Mouse (Mus musculus) midbrain, embryonic 15.5 days (tissue): ENCODE data around the gene Slc30a6. TPM values are rescaled to one million over a fixed set of nuclear protein-coding genes. Genes with fewer than 3 reads are reported as not detected.

Experiments used
- ATAC-seq: fragments of 200-750 bp; cut with Nextera tagmentation; replicated peaks from 2 replicates; pipeline ENCODE4 v1.8.0; 2017; ENCODE audit warnings: moderate TSS enrichment
- H3K27ac ChIP-seq: fragments of 300-500 bp; sonication (generic); 2 replicates; pipeline ENCODE4 v1.5.1; 2015; ENCODE audit warnings: mild to moderate bottlenecking, inconsistent platforms
- H3K27me3 ChIP-seq: fragments of 300-500 bp; sonication (generic); replicated peaks from 2 replicates; pipeline ENCODE4 v1.6.1; 2015; ENCODE audit warnings: inconsistent platforms
- H3K36me3 ChIP-seq: fragments of 300-500 bp; sonication (generic); replicated peaks from 2 replicates; pipeline ENCODE4 v1.6.1; 2015; ENCODE audit warnings: inconsistent platforms
- H3K4me1 ChIP-seq: fragments of 300-500 bp; sonication (generic); 2 replicates; pipeline ENCODE4 v1.6.1; 2015; ENCODE audit warnings: inconsistent platforms
- H3K4me2 ChIP-seq: fragments of 300-500 bp; sonication (generic); 2 replicates; pipeline ENCODE4 v1.6.1; 2015; ENCODE audit warnings: inconsistent platforms, mild to moderate bottlenecking, moderate library complexity
- H3K4me3 ChIP-seq: fragments of 300-500 bp; sonication (generic); 2 replicates; pipeline ENCODE4 v1.5.1; 2015; ENCODE audit warnings: mild to moderate bottlenecking, inconsistent platforms
- H3K9ac ChIP-seq: fragments of 300-500 bp; sonication (generic); 2 replicates; pipeline ENCODE4 v1.6.1; 2015; ENCODE audit warnings: mild to moderate bottlenecking, inconsistent platforms
- H3K9me3 ChIP-seq: fragments of 300-500 bp; sonication (generic); 2 replicates; pipeline ENCODE4 v1.6.1; 2016; ENCODE audit warnings: inconsistent platforms
- WGBS: fragments of 180-500 bp; shearing (Covaris S2); methylation state at CpG from one replicate; pipeline ENCODE4 v1.1.7; 2015; ENCODE audit warnings: mixed read lengths; 5-methylcytosine and 5-hydroxymethylcytosine counted together
- polyA plus RNA-seq: library from polyadenylated mRNA; unstranded; fragments of >200 nt; fragmentation: Nextera tagmentation; extraction: Ambion mirVana; gene quantifications from 2 replicates; pipeline ENCODE4 v1.2.1, GENCODE M21; 2015

Gene Slc30a6
- 32.3 and 33.0 TPM in 2 replicates for polyA plus RNA-seq

DNA sequence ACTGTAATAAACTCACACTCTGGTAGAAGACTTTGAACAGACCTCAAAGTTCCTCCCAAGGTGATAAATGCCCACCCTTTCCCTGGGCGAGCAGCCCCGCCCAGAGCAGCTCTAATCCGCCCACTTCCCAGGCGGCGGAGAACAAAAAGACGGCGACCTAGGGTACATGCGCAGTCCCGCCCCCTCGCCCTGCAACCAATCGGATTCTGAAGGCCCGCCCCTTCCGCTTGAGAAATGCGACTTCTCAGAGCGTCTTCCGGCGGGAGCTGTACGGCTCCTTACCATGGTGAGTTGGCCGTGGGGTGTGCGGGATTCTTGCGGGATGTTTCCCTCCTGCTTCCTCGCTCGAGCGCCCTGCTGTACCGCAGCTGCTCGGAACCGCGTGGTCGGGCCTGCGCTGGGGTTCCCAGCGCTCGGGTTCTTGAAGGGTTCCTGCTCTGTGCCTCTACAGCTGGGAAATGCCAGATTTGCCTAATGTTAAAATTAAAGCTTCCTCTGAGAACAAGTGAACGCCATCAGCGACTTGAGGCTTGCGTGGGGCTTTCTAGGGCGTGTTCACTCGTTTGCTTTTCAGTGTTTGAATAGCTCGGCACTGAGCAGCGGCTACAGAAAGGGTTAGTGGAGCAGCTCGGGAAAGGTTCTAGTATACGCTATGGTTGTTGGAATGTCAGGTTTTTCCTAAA lies at the start of gene Slc30a6:
TSS of gene Slc30a6 (plus strand) at position 226 of the 683 bp plus-strand sequence.
- Histone ChIP-seq H3K4me2 (peak within 1 kb of the TSS; percentile 64), H3K27me3 (no peaks in the 10 kb centered on the region), H3K4me3 (peak within 1 kb of the TSS; percentile 69), H3K4me1 (peaks cover 13% of the 10 kb centered on the region), H3K36me3 (no peaks in the 10 kb centered on the region), H3K9ac (peak within 1 kb of the TSS; percentile 88), H3K9me3 (no peaks in the 10 kb centered on the region), H3K27ac (peak within 1 kb of the TSS; percentile 88)
- WGBS: under 1% methylated on average over 41 of the region's 41 CpGs
- peak; percentile 100 for ATAC-seq

DNA sequence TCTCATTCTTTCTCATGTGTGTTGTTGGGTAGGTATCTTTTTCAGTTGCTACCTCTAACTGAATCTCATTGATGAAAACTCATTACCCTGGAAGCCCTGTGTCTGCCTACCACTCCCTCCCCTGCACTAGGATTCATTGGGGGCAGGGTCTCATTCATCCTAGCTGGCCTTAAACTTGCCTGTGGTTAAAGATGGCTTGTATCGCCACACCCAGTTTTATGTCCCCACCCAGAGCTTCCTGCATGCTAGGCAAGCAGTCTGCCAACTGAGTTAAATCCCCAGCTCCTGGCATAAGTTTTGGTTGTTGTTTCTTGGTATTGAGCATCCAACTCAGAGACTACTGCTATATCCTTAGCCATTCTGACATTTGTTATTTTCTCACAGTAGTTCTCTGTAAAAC lies 31.8 kb upstream of the Slc30a6 start:
- Histone ChIP-seq H3K36me3 (peaks cover 11% of the 10 kb centered on the region; the same call in 1 of the 2 replicates), H3K9ac (no peak overlapping the region), H3K27ac (no peak overlapping the region), H3K4me1 (no peaks in the 10 kb centered on the region), H3K9me3 (no peaks in the 10 kb centered on the region), H3K27me3 (no peaks in the 10 kb centered on the region), H3K4me3 (no peak overlapping the region), H3K4me2 (no peak overlapping the region)
- no peak for ATAC-seq
- 87% methylated on average over 1 of the region's 1 CpGs for WGBS

DNA sequence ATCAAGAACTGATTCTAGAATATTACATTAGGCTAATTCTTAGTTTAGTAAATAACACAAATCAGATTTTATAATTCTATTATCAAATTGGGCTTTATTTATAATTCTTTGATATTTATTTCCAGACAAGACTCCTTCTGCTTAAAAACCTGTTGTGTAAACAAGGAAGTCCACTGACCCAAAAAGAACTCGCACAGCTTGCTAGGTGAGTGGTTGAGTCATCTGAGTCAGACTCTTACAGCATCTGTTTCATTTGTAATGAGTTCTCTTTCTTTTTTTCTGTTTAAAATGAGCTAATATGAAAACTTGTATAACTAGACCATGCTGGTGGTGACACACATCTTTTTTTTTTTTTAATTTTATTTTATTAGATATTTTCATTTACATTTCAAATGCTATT lies 18.5 kb upstream of the Slc30a6 start:
- Histone ChIP-seq H3K27ac (no peak overlapping the region), H3K4me2 (no peak overlapping the region), H3K9me3 (no peaks in the 10 kb centered on the region), H3K4me3 (no peak overlapping the region), H3K36me3 (peaks cover 61% of the 10 kb centered on the region), H3K9ac (no peak overlapping the region), H3K27me3 (no peaks in the 10 kb centered on the region), H3K4me1 (no peaks in the 10 kb centered on the region)
- no peak for ATAC-seq
- WGBS: 96% methylated on average over 1 of the region's 1 CpGs

DNA sequence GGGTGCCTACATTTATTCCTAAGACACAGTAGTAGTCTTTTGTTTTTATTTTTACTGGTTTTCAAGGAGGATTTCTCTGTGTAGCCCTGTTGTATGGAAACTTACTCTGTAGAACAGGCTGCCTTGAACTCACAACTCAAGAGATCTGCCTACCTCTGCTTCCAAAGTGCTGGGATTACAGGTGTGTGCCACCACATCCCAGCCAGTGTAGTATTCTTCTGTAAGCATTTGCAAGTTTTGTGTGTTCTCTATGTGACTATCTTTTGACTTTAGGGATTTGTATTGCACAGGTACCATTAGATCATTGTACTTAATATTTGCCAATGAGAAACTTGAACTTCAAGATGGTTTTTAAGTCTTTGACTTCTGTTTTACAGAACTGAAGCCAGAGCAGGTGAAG lies 8.8 kb upstream of the Slc30a6 start:
- peaks cover 56% of the 10 kb centered on the region for H3K36me3 ChIP-seq
- no peak overlapping the region for H3K4me2 ChIP-seq
- ATAC-seq: no peak
- H3K27me3 ChIP-seq: no peaks in the 10 kb centered on the region
- H3K4me1 ChIP-seq: no peaks in the 10 kb centered on the region
- no peaks in the 10 kb centered on the region for H3K9me3 ChIP-seq
- H3K27ac ChIP-seq: no peak overlapping the region
- H3K9ac ChIP-seq: no peak overlapping the region
- H3K4me3 ChIP-seq: no peak overlapping the region

DNA sequence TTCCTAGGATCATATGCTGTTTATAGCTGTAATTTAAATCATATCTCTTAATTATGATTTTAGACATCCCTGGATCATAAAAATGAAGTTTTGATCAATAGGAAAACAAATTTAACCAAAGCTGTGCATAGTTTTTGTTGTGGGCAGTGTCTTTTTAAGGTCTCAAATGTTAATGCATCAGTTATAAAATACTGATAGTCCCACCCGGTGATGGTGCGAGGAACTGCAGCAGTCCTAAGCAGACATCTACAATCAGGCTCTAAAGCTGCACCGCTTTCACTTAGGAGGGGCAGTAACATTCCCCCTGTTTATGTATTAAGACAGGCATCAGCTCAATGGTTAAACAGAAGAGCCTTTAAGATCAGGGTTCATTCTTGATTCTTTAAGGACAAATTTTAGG lies 5.6 kb upstream of the Slc30a6 start:
- Histone ChIP-seq H3K36me3 (peaks cover 29% of the 10 kb centered on the region), H3K27me3 (no peaks in the 10 kb centered on the region), H3K4me1 (0 out of 2 replicates have a peak, but pooled peaks cover 3% of the 10 kb centered on the region), H3K4me2 (no peak overlapping the region), H3K9ac (no peak overlapping the region), H3K9me3 (no peaks in the 10 kb centered on the region), H3K27ac (no peak overlapping the region), H3K4me3 (no peak overlapping the region)
- WGBS: 84% methylated on average over 3 of the region's 3 CpGs
- ATAC-seq: no peak

DNA sequence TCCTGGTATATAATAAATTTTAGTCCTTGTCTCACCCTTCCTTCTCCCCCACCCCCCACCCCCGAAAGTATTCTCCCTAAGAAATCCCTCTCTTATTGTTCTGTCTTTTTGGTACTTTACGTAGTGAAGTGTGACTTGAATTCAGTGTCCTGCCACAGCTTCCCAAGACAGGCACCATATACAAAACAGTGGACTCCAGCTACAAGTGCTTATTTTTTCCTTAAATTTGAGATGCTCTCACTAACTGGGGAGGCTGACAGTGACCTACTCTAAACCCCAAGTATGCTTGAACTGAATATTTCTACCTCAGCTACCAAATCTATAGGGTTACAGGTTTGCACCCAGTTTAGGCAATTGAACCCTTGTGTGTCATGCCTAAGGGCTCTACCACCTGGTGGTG lies 1.0 kb upstream of the Slc30a6 start:
- Histone ChIP-seq H3K4me1 (peaks cover 13% of the 10 kb centered on the region), H3K27me3 (no peaks in the 10 kb centered on the region), H3K4me2 (peak overlapping the region; percentile 64), H3K36me3 (no peaks in the 10 kb centered on the region; the same call in 1 of the 2 replicates), H3K9me3 (no peaks in the 10 kb centered on the region), H3K27ac (no peak overlapping the region), H3K4me3 (peak overlapping the region; percentile 69; the same call in 1 of the 2 replicates), H3K9ac (no peak overlapping the region)
- WGBS: 77% methylated on average over 2 of the region's 2 CpGs
- no peak for ATAC-seq

DNA sequence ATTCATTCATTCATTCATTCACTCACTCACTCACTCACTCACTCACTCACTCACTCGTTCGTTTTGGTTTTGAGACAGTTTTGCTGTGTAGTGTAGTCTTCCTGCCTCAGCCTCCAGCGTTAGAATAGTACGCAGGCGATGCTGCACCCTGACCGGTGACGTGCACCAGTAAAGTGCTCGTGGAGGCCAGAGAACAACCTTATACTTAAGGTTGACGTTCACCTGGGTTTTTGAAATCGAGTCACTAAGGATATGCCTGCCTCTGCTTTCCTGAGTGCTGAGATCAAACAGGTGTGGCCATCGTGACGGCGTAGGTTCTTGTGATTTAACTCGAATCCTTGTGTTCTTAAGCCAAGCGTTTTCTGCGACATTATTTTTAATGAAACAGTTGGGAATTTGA lies 553 bp upstream of the Slc30a6 start:
- H3K27me3 ChIP-seq: no peaks in the 10 kb centered on the region
- peak overlapping the region; percentile 55 for H3K27ac ChIP-seq
- ATAC-seq: peak; percentile 62
- peaks cover 13% of the 10 kb centered on the region for H3K4me1 ChIP-seq
- no peaks in the 10 kb centered on the region for H3K9me3 ChIP-seq
- peak overlapping the region; percentile 69 for H3K4me3 ChIP-seq
- H3K9ac ChIP-seq: peak overlapping the region; percentile 35; the same call in 1 of the 2 replicates
- no peaks in the 10 kb centered on the region; the same call in 1 of the 2 replicates for H3K36me3 ChIP-seq
- WGBS: 34% methylated on average over 16 of the region's 16 CpGs
- H3K4me2 ChIP-seq: peak overlapping the region; percentile 64

DNA sequence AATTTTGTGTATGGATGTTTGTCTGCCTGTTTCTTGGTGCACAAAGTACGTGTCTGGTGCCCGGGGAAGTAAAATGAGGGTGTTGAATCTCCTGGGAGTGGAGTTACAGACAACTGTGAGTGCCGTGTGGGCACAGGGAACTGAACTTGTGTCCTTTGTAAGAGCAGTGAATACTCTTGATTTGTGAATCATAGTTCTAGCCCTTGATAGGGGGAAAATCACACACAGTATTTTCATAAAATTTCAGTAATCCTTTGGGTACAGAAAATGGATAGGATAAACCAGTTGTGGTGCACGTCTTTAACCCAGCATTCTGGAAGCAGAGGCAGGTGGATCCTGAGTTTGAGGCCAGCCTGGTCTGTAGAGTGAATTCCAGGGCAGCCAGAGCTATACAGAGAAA lies 1.4 kb downstream of the Slc30a6 start:
- 75% methylated on average over 4 of the region's 4 CpGs for WGBS
- ATAC-seq: no peak
- peak overlapping the region; percentile 88; the same call in 1 of the 2 replicates for H3K9ac ChIP-seq
- peaks cover 13% of the 10 kb centered on the region for H3K4me1 ChIP-seq
- no peak overlapping the region for H3K27ac ChIP-seq
- no peaks in the 10 kb centered on the region for H3K27me3 ChIP-seq
- H3K9me3 ChIP-seq: no peaks in the 10 kb centered on the region
- H3K4me3 ChIP-seq: peak overlapping the region; percentile 69; the same call in 1 of the 2 replicates
- peak overlapping the region; percentile 64; the same call in 1 of the 2 replicates for H3K4me2 ChIP-seq
- no peaks in the 10 kb centered on the region for H3K36me3 ChIP-seq

DNA sequence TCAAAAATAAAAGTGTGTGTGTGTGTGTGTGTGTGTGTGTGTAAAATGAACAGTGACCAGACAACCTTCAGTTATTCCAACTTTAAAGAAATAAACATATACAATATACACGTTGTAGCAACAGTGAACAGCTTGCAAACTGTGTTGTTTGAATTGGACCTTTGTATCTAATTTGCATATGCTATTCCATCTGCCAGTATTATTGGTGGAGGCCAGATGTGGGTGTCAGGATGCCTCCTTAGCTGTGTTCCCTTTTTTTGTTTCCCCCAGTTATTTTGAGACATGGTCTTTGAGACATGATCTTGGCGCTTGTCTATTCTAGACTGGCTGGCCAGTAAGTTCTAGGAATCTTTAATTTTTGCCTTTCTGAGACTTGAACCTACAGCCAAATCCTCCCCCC lies 1.8 kb downstream of the Slc30a6 start:
- Histone ChIP-seq H3K36me3 (no peaks in the 10 kb centered on the region), H3K4me2 (no peak overlapping the region), H3K4me1 (peaks cover 13% of the 10 kb centered on the region), H3K9me3 (no peaks in the 10 kb centered on the region), H3K4me3 (no peak overlapping the region), H3K9ac (no peak overlapping the region), H3K27ac (no peak overlapping the region), H3K27me3 (no peaks in the 10 kb centered on the region)
- WGBS: 85% methylated on average over 2 of the region's 2 CpGs
- ATAC-seq: no peak

DNA sequence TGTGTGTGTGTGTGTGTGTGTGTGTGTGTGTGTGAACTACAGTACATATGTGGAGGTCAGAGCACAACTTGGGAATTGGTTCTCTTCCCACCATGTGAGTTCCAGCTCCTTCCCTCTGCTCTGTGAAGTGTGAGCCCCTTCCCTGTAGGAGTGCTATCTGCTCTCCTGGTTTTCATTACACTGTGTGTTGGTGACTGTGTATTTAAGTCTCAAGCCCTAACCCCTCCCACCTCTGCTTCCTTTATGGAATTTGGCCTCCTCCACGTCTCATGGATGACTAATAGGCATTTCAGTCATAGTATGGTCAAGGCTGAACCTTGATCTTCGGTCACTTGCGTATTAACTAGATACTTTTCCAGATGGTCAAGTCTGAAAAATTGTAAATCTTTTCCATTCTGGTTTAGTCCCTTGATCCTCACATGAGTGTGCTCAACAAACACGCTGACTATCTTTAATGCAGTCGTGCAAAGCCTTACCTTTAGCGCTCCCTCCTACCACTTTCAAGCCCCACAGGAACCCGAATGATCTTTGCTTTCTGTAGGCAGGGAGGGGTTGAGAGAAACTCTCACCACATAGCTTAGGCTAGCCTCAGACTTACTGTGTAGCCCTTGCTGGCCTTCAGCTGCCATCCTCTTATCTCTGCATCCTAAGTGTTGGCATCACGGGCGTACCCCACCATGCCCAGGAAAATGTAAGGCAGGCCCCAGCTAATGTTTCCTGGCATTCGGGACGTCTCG lies 7.2 kb downstream of the Slc30a6 start:
- H3K4me2 ChIP-seq: no peak overlapping the region
- 95% methylated on average over 12 of the region's 12 CpGs for WGBS
- ATAC-seq: no peak
- H3K36me3 ChIP-seq: peaks cover 22% of the 10 kb centered on the region
- H3K27me3 ChIP-seq: no peaks in the 10 kb centered on the region
- no peak overlapping the region for H3K27ac ChIP-seq
- no peak overlapping the region for H3K9ac ChIP-seq
- no peak overlapping the region for H3K4me3 ChIP-seq
- H3K4me1 ChIP-seq: no peaks in the 10 kb centered on the region
- no peaks in the 10 kb centered on the region for H3K9me3 ChIP-seq

DNA sequence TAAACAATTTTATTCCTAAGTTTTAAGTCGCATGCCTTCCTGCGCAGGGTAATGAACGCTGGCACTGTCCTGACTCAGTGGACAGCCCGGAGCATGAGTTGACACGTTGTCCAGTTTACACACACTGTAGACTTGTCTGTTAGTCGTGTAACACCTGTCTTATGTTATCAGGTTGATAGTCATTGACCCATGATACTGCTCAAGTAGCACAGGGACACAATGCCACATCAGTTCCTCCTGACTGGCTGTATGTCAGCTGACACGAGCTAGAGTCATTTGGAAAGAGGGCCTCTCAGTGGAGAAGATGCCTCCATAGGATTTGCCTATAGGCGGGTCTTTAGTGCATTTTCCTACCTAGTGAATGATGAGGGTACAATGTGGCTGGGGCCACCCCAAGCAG lies 11.1 kb downstream of the Slc30a6 start:
- ATAC-seq: no peak
- Histone ChIP-seq H3K36me3 (peaks cover 22% of the 10 kb centered on the region), H3K4me3 (no peak overlapping the region), H3K9me3 (no peaks in the 10 kb centered on the region), H3K9ac (no peak overlapping the region), H3K27me3 (no peaks in the 10 kb centered on the region), H3K27ac (no peak overlapping the region), H3K4me2 (no peak overlapping the region), H3K4me1 (no peaks in the 10 kb centered on the region)
- WGBS: 91% methylated on average over 8 of the region's 8 CpGs

DNA sequence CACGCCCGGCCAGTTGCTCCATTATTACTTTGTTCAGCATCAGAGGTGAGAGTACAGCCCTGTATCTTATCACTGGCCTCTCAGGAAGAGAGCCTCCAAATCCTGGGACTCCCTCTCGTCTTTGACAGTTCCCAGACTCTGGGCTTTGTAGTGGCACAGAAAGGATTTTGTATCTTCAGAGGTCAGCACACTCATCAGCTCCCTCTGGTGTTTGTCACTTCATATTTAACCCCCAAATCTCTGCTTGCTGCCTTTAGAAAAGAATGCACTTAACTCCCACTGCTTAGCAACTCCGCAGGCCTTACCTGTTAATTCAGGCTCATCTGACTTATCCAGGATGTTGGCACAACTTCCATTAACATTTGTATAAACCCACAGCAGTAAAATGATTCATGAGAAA lies 14.3 kb downstream of the Slc30a6 start:
- no peak for ATAC-seq
- H3K4me3 ChIP-seq: no peak overlapping the region
- no peak overlapping the region for H3K4me2 ChIP-seq
- H3K27ac ChIP-seq: no peak overlapping the region
- no peaks in the 10 kb centered on the region for H3K4me1 ChIP-seq
- no peaks in the 10 kb centered on the region for H3K9me3 ChIP-seq
- no peaks in the 10 kb centered on the region for H3K27me3 ChIP-seq
- WGBS: 62% methylated on average over 4 of the region's 4 CpGs
- peaks cover 23% of the 10 kb centered on the region for H3K36me3 ChIP-seq
- H3K9ac ChIP-seq: no peak overlapping the region
